Mouse (Mus musculus) kidney, adult 2 months (tissue): Measurements from ENCODE around the gene Tmem183a.

Experiments
- CTCF ChIP-seq: fragments of 200-500 bp; conservative IDR thresholded peaks from 2 replicates; pipeline ENCODE4 v1.5.1; 2011; ENCODE audit warnings: low read depth, mild to moderate bottlenecking, control low read depth, low read length, moderate library complexity, mixed read lengths; ENCODE audit not compliant: insufficient read depth, insufficient read length
- POLR2A ChIP-seq: fragments of 200-500 bp; IDR thresholded peaks from one replicate; pipeline ENCODE4 v1.6.1; 2011; ENCODE audit warnings: low read depth, low read length, control low read depth

DNA sequence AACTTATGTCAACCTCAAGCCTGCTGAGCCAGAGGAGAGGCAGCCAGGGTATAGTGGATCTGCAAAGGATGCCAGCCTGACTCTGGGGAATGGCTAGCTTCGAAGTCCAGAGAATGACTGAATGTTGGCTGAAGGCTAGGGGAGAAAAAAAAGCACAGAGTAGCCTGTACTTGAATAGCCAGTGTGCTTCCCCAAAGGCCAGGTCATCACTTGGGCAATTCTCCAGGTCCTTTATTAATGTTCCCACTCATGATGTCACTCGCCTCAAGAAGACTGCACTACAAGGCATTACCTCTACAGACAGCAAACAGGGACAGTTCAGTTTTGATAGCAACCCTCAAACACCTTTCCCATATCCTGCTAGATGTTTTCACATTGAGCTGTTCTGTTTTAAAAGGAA, 51.5 kb downstream of the Tmem183a start:
- TF ChIP-seq CTCF (no peak), POLR2A (no peak)
